30 mouse cellular contexts compared by ENCODE assay signal in the genomic region with DNA sequence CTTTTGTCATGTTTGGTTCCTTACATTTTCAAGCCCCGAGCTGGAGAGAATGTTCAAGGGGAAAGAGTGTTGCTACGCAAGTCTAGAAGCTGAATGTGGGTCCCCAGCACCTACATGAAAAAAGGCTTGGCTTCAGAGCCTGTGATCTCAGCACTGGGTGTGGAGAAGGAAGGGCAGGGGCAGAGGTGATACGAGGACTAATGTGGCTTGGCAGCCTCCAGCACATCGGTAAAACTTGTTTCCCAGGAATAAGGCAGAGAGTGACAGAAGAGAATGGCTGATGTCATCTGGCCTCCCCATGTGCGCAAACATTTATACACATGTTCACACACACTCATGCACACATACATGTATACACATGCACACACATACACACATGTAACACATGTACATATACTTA. TPM values are rescaled to one million over a fixed set of nuclear protein-coding genes. Genes with fewer than 3 reads are reported as not detected.
DNase-seq lines count a peak whose midpoint lies in the region; ATAC-seq lines count a peak whose summit lies in the region.
"Had no signal": no experiment of that assay in that cellular context is flagged by ENCODE, and none has a peak within 500 bp of the region (broad histone marks: within the 10 kb centered on the region; RNA-seq: fewer than 3 reads in every experiment).

No protein-coding gene starts in this region.

- no peaks in the 10 kb centered on the region for H3K4me1 ChIP-seq in intestine, embryonic 15.5 days (replicated peaks)
- H3K4me1 ChIP-seq in stomach, embryonic 16.5 days (ENCODE audit: control insufficient read depth, insufficient read depth, low read length), result no peaks in the 10 kb centered on the region
- H3K4me1 ChIP-seq in forebrain, embryonic 11.5 days (replicated peaks; ENCODE audit: control insufficient read depth, insufficient read depth, low read length), result no peaks in the 10 kb centered on the region
- H3K4me1 ChIP-seq: heart, embryonic 10.5 days; limb, embryonic 15.5 days; liver, embryonic 15.5 days had no signal

- H3K27me3 ChIP-seq in intestine, embryonic 15.5 days (replicated peaks), result no peaks in the 10 kb centered on the region
- no peaks in the 10 kb centered on the region for H3K27me3 ChIP-seq in stomach, embryonic 16.5 days (ENCODE audit: control insufficient read depth, insufficient read depth, low read length)
- no peaks in the 10 kb centered on the region for H3K27me3 ChIP-seq in forebrain, embryonic 11.5 days (ENCODE audit: control insufficient read depth, insufficient read depth, low read length)
- H3K27me3 ChIP-seq: embryonic facial prominence, embryonic 13.5 days; forebrain, embryonic 12.5 days; heart, embryonic 15.5 days; kidney, embryonic 15.5 days; limb, embryonic 15.5 days; liver, embryonic 15.5 days had no signal

- DNase-seq in heart, adult 11 months, result peak; percentile 83
- DNase-seq in heart, adult 18-20 months, result no peak
- peak; percentile 27 to 29 for DNase-seq in kidney, postnatal 36 days
- DNase-seq in kidney, adult 8-10 months, result no peak
- no peak for DNase-seq in forebrain, embryonic 11.5 days (ENCODE audit: low spot score)
- DNase-seq: cerebellum, adult 2 months; cerebellum, postnatal 14 days; forebrain, postnatal 0 days; layer of hippocampus, adult 9-11 months; lung, embryonic 14.5 days; lung, postnatal 14 days; midbrain, embryonic 14.5 days; right cerebral cortex, postnatal 14 days; thymus, postnatal 4 days had no signal

- no peaks in the 10 kb centered on the region for H3K9me3 ChIP-seq in intestine, embryonic 15.5 days
- H3K9me3 ChIP-seq in stomach, embryonic 16.5 days (replicated peaks; ENCODE audit: control insufficient read depth, low read length), result no peaks in the 10 kb centered on the region
- no peaks in the 10 kb centered on the region for H3K9me3 ChIP-seq in forebrain, embryonic 11.5 days (ENCODE audit: control insufficient read depth, low read length)
- H3K9me3 ChIP-seq: embryonic facial prominence, embryonic 13.5 days; forebrain, embryonic 12.5 days; heart, embryonic 10.5 days; heart, embryonic 15.5 days; kidney, embryonic 15.5 days; limb, embryonic 10.5 days; limb, embryonic 15.5 days; liver, embryonic 15.5 days had no signal

- no peak overlapping the region for H3K4me2 ChIP-seq in intestine, embryonic 15.5 days (replicated peaks)
- no peak overlapping the region for H3K4me2 ChIP-seq in stomach, embryonic 16.5 days (ENCODE audit: low read depth, low read length)
- H3K4me2 ChIP-seq in forebrain, embryonic 11.5 days (ENCODE audit: low read depth, low read length, severe bottlenecking), result no peak overlapping the region
- H3K4me2 ChIP-seq: embryonic facial prominence, embryonic 13.5 days; forebrain, embryonic 12.5 days; heart, embryonic 15.5 days; kidney, embryonic 15.5 days; limb, embryonic 15.5 days; liver, embryonic 15.5 days; lung, embryonic 14.5 days had no signal

- ATAC-seq in intestine, embryonic 15.5 days, result peak; percentile 69
- ATAC-seq in stomach, embryonic 16.5 days (ENCODE audit: insufficient read depth, low FRiP score), result peak; percentile 53; the same call in 1 of the 2 replicates
- ATAC-seq in forebrain, embryonic 11.5 days (replicated peaks; ENCODE audit: low FRiP score), result no peak
- ATAC-seq in erythroblast, adult 5-6 weeks (replicated peaks; ENCODE audit: low FRiP score, poor library complexity, severe bottlenecking), result no peak
- ATAC-seq: forebrain, postnatal 0 days; hindbrain, embryonic 16.5 days had no signal

- no peaks in the 10 kb centered on the region for H3K36me3 ChIP-seq in intestine, embryonic 15.5 days
- no peaks in the 10 kb centered on the region for H3K36me3 ChIP-seq in stomach, embryonic 16.5 days (ENCODE audit: control insufficient read depth, insufficient read depth, low read length)
- no peaks in the 10 kb centered on the region for H3K36me3 ChIP-seq in forebrain, embryonic 11.5 days (ENCODE audit: control insufficient read depth, insufficient read depth, low read length)
- H3K36me3 ChIP-seq: embryonic facial prominence, embryonic 13.5 days; forebrain, embryonic 12.5 days; heart, embryonic 10.5 days; heart, embryonic 15.5 days; kidney, embryonic 15.5 days; limb, embryonic 10.5 days; limb, embryonic 15.5 days; liver, embryonic 15.5 days had no signal

- no peak overlapping the region for H3K4me3 ChIP-seq in intestine, embryonic 15.5 days (replicated peaks)
- no peak overlapping the region for H3K4me3 ChIP-seq in stomach, embryonic 16.5 days (replicated peaks; ENCODE audit: low read length)
- no peak overlapping the region for H3K4me3 ChIP-seq in forebrain, embryonic 11.5 days (ENCODE audit: low read depth, low read length)
- H3K4me3 ChIP-seq: embryonic facial prominence, embryonic 13.5 days; erythroblast, embryonic 14.5 days; forebrain, embryonic 12.5 days; heart, embryonic 10.5 days; heart, embryonic 15.5 days; kidney, embryonic 15.5 days; limb, embryonic 10.5 days; limb, embryonic 15.5 days; liver, embryonic 15.5 days had no signal

- H3K9ac ChIP-seq in intestine, embryonic 15.5 days, result no peak overlapping the region
- no peak overlapping the region for H3K9ac ChIP-seq in stomach, embryonic 16.5 days (ENCODE audit: low read length)
- H3K9ac ChIP-seq in forebrain, embryonic 11.5 days (ENCODE audit: low read length), result no peak overlapping the region
- H3K9ac ChIP-seq: embryonic facial prominence, embryonic 13.5 days; forebrain, embryonic 12.5 days; forebrain, postnatal 0 days; heart, embryonic 15.5 days; kidney, embryonic 15.5 days; limb, embryonic 15.5 days; liver, embryonic 15.5 days; lung, embryonic 14.5 days had no signal

- H3K27ac ChIP-seq in intestine, embryonic 15.5 days, result 0 out of 2 replicates have a peak overlapping the region, but pooled peaks have one; percentile 17
- H3K27ac ChIP-seq in stomach, embryonic 16.5 days (ENCODE audit: low read length), result no peak overlapping the region
- H3K27ac ChIP-seq in forebrain, embryonic 11.5 days (ENCODE audit: low read depth, low read length), result no peak overlapping the region
- H3K27ac ChIP-seq: embryonic facial prominence, embryonic 13.5 days; forebrain, embryonic 12.5 days; heart, embryonic 10.5 days; heart, embryonic 15.5 days; kidney, embryonic 15.5 days; limb, embryonic 10.5 days; limb, embryonic 15.5 days; liver, embryonic 15.5 days had no signal

- 68% methylated on average over 5 of the region's 5 CpGs for WGBS in intestine, embryonic 15.5 days
- WGBS in stomach, embryonic 16.5 days, result 59% methylated on average over 5 of the region's 5 CpGs
- 85% methylated on average over 5 of the region's 5 CpGs for WGBS in forebrain, embryonic 11.5 days

RNA-seq across cellular contexts. Expression of a gene that starts 28.6 kb away (rescaled TPM):
- 10 to 100 TPM; 44.1 to 49.3 TPM for total RNA-seq in heart, adult 18-20 months (2021)
- polyA plus RNA-seq in intestine, embryonic 15.5 days (2015; fragmentation: Nextera tagmentation; extraction: Ambion mirVana), result 61.9 and 62.9 TPM in 2 replicates
- polyA plus RNA-seq in stomach, embryonic 16.5 days (2015; fragmentation: Nextera tagmentation; extraction: Ambion mirVana), result 52.9 and 59.7 TPM in 2 replicates
- 86.3 and 99.7 TPM in 2 replicates for polyA plus RNA-seq in forebrain, embryonic 11.5 days (2014; fragmentation: Nextera tagmentation; extraction: Ambion mirVana)
- 20.1 and 21.1 TPM in 2 replicates for total RNA-seq in erythroblast, adult 5-6 weeks (2015; ENCODE audit: low replicate concordance)
- 9.6 and 13.4 TPM in 2 replicates for total RNA-seq in erythroblast, adult 5-6 weeks (2017; ENCODE audit: low replicate concordance)

RNA-seq across cellular contexts. Expression of a gene that starts 42.9 kb away (rescaled TPM):
- total RNA-seq in heart, adult 18-20 months (2021), result 100 to 1,000 TPM; 365 to 406 TPM
- polyA plus RNA-seq in intestine, embryonic 15.5 days (2015; fragmentation: Nextera tagmentation; extraction: Ambion mirVana), result 483 and 535 TPM in 2 replicates
- 456 and 465 TPM in 2 replicates for polyA plus RNA-seq in stomach, embryonic 16.5 days (2015; fragmentation: Nextera tagmentation; extraction: Ambion mirVana)
- polyA plus RNA-seq in forebrain, embryonic 11.5 days (2014; fragmentation: Nextera tagmentation; extraction: Ambion mirVana), result 621 and 646 TPM in 2 replicates
- total RNA-seq in erythroblast, adult 5-6 weeks (2015; ENCODE audit: low replicate concordance), result 298 and 352 TPM in 2 replicates
- total RNA-seq in erythroblast, adult 5-6 weeks (2017; ENCODE audit: low replicate concordance), result 160 and 276 TPM in 2 replicates

RNA-seq across cellular contexts. Expression of a gene that starts 47.3 kb away (rescaled TPM):
- total RNA-seq in heart, adult 18-20 months (2021), result under 1 TPM; 0.69 to 0.92 TPM
- polyA plus RNA-seq in intestine, embryonic 15.5 days (2015; fragmentation: Nextera tagmentation; extraction: Ambion mirVana), result 0.10 and 0.25 TPM in 2 replicates
- 0.34 TPM in 1 of 2 replicates, not detected in the other for polyA plus RNA-seq in stomach, embryonic 16.5 days (2015; fragmentation: Nextera tagmentation; extraction: Ambion mirVana)
- 0.55 TPM in 1 of 2 replicates, not detected in the other for polyA plus RNA-seq in forebrain, embryonic 11.5 days (2014; fragmentation: Nextera tagmentation; extraction: Ambion mirVana)
- not detected in 2 replicates for total RNA-seq in erythroblast, adult 5-6 weeks (2015; ENCODE audit: low replicate concordance)
- total RNA-seq in erythroblast, adult 5-6 weeks (2017; ENCODE audit: low replicate concordance), result not detected in 2 replicates
- total RNA-seq: forebrain, postnatal 0 days; gastrocnemius, adult 8-10 months had no signal
- polyA plus RNA-seq: cerebellum, adult 2 months; erythroblast, embryonic 14.5 days; forebrain, postnatal 0 days; heart, embryonic 15.5 days; hindbrain, embryonic 11.5 days; limb, embryonic 15.5 days; liver, embryonic 15.5 days; midbrain, embryonic 14.5 days; neural tube, embryonic 14.5 days had no signal

Comparison
In these comparisons a context has a peak if more than half of its experiments do, and no peak if none do; other contexts are left out.
1. DNase-seq: peak in heart, adult 11 months (single experiment) and kidney, postnatal 36 days (2 of 2); none in heart, adult 18-20 months (0 of 2), kidney, adult 8-10 months (0 of 2) and forebrain, embryonic 11.5 days (single experiment).
2. ATAC-seq: peak in intestine, embryonic 15.5 days (single experiment) and stomach, embryonic 16.5 days (single experiment); none in forebrain, embryonic 11.5 days (single experiment) and erythroblast, adult 5-6 weeks (single experiment).